Mouse (Mus musculus) CH12.LX (cell line): ENCODE results near the gene Ebf1. TPM values are rescaled to one million over a fixed set of nuclear protein-coding genes. Genes with fewer than 3 reads are reported as not detected.

Experiments
- DNase-seq: peaks from one replicate; pipeline ENCODE4 v3.0.0-alpha.2; 2013; ENCODE audit errors: extremely low read depth
- H3K27ac ChIP-seq: 2 replicates; pipeline ENCODE4 v1.5.1; 2012; ENCODE audit warnings: low read depth, mild to moderate bottlenecking, control low read depth, moderate library complexity; ENCODE audit not compliant: insufficient read depth
- H3K27me3 ChIP-seq: replicated peaks from 2 replicates; pipeline ENCODE3; 2012; ENCODE audit warnings: inconsistent platforms
- H3K36me3 ChIP-seq, 2 experiments: replicated peaks in 1 of 2; 2 replicates each; pipeline versions ENCODE3 to v1.6.1; 2012; ENCODE audit warnings: inconsistent platforms in 1 of 2, low read length in 1 of 2, mild to moderate bottlenecking in 1 of 2, mixed read lengths in 1 of 2, moderate library complexity in 1 of 2; ENCODE audit not compliant: control insufficient read depth in 1 of 2, insufficient read depth in 1 of 2
- H3K4me1 ChIP-seq, 2 experiments: 2 replicates each; pipeline ENCODE4 v1.6.1; 2012; ENCODE audit warnings: inconsistent platforms in 1 of 2, moderate library complexity in 1 of 2; ENCODE audit not compliant: insufficient read depth in 2 of 2, control insufficient read depth in 1 of 2
- H3K4me2 ChIP-seq: 2 replicates; pipeline ENCODE4 v1.6.1; 2012; ENCODE audit warnings: low read depth, mild to moderate bottlenecking, control low read depth; ENCODE audit not compliant: poor library complexity, insufficient read depth, severe bottlenecking
- H3K4me3 ChIP-seq, 3 experiments: fragments of 150-350 bp in 1 of 3; sonication (generic) in 1 of 3; replicated peaks in 1 of 3; 2 replicates each; pipeline versions ENCODE3 to v1.5.1; 2011 to 2012; ENCODE audit warnings: low read depth in 2 of 3, low read length in 2 of 3, mild to moderate bottlenecking in 2 of 3, moderate library complexity in 2 of 3, control low read depth in 1 of 3, improper control_type of control experiment in 1 of 3, inconsistent platforms in 1 of 3, mixed read lengths in 1 of 3; ENCODE audit not compliant: poor library complexity in 1 of 3
- H3K79me2 ChIP-seq: replicated peaks from 2 replicates; pipeline ENCODE4 v1.6.1; 2012; ENCODE audit warnings: mild to moderate bottlenecking, moderate library complexity; ENCODE audit not compliant: control insufficient read depth, poor library complexity, insufficient read depth, severe bottlenecking; ENCODE audit errors: extremely low read depth
- H3K9ac ChIP-seq: 2 replicates; pipeline ENCODE4 v1.6.1; 2012; ENCODE audit warnings: low read depth, mild to moderate bottlenecking, control low read depth, moderate library complexity; ENCODE audit not compliant: insufficient read depth
- H3K9me3 ChIP-seq: replicated peaks from 2 replicates; pipeline ENCODE3; 2012; ENCODE audit warnings: low read length, inconsistent platforms, mixed read lengths
- BHLHE40 ChIP-seq: IDR thresholded peaks from 2 replicates; pipeline ENCODE4 v1.6.1; 2011; ENCODE audit warnings: mild to moderate bottlenecking, low read depth, low read length, improper control_type of control experiment
- CHD1 ChIP-seq: IDR thresholded peaks from 2 replicates; pipeline ENCODE4 v1.6.1; 2012; ENCODE audit warnings: low read depth, low read length, improper control_type of control experiment, inconsistent platforms
- CHD2 ChIP-seq: IDR thresholded peaks from 2 replicates; pipeline ENCODE4 v1.6.1; 2011; ENCODE audit warnings: low read length, improper control_type of control experiment
- CTCF ChIP-seq, 2 experiments: IDR thresholded peaks in 1 of 2; conservative IDR thresholded peaks in 1 of 2; 2 replicates each; pipeline ENCODE4 v1.5.1; 2011 to 2012; ENCODE audit warnings: low read depth in 2 of 2, low read length in 2 of 2, improper control_type of control experiment in 1 of 2, inconsistent platforms in 1 of 2, mild to moderate bottlenecking in 1 of 2, moderate library complexity in 1 of 2
- E2F4 ChIP-seq: IDR thresholded peaks from 2 replicates; pipeline ENCODE4 v1.6.1; 2011; ENCODE audit warnings: low read depth, low read length, improper control_type of control experiment; ENCODE audit not compliant: insufficient replicate concordance
- ELF1 ChIP-seq: IDR thresholded peaks from 2 replicates; pipeline ENCODE4 v1.6.1; 2014; ENCODE audit warnings: low read depth, mild to moderate bottlenecking, inconsistent platforms, low read length, improper control_type of control experiment
- EP300 ChIP-seq: IDR thresholded peaks from 2 replicates; pipeline ENCODE4 v1.6.1; 2011; ENCODE audit warnings: low read length, improper control_type of control experiment
- GABPA ChIP-seq: IDR thresholded peaks from 2 replicates; pipeline ENCODE4 v1.6.1; 2012; ENCODE audit warnings: low read depth, low read length, improper control_type of control experiment, inconsistent platforms; ENCODE audit not compliant: insufficient replicate concordance
- HCFC1 ChIP-seq: IDR thresholded peaks from 2 replicates; pipeline ENCODE4 v1.6.1; 2012; ENCODE audit warnings: low read depth, mild to moderate bottlenecking, inconsistent platforms, low read length, improper control_type of control experiment
- IRF4 ChIP-seq: IDR thresholded peaks from 2 replicates; pipeline ENCODE4 v1.6.1; 2014; ENCODE audit warnings: low read depth, mild to moderate bottlenecking, inconsistent platforms, low read length, improper control_type of control experiment
- JUND ChIP-seq: conservative IDR thresholded peaks from 2 replicates; pipeline ENCODE4 v1.6.1; 2011; ENCODE audit warnings: low read depth, low read length, improper control_type of control experiment
- KAT2A ChIP-seq: IDR thresholded peaks from 2 replicates; pipeline ENCODE4 v1.6.1; 2012; ENCODE audit warnings: low read length, improper control_type of control experiment, inconsistent platforms; ENCODE audit not compliant: insufficient replicate concordance
- MAFK ChIP-seq: IDR thresholded peaks from 2 replicates; pipeline ENCODE4 v1.6.1; 2011; ENCODE audit warnings: low read length, improper control_type of control experiment; ENCODE audit not compliant: insufficient replicate concordance
- MAZ ChIP-seq: IDR thresholded peaks from 2 replicates; pipeline ENCODE4 v1.6.1; 2012; ENCODE audit warnings: low read depth, mild to moderate bottlenecking, inconsistent platforms, low read length, improper control_type of control experiment, moderate library complexity
- MEF2A ChIP-seq: IDR thresholded peaks from 2 replicates; pipeline ENCODE4 v1.6.1; 2014; ENCODE audit warnings: low read depth, mild to moderate bottlenecking, inconsistent platforms, low read length, improper control_type of control experiment, borderline replicate concordance
- MXI1 ChIP-seq: IDR thresholded peaks from 2 replicates; pipeline ENCODE4 v1.6.1; 2011; ENCODE audit warnings: mild to moderate bottlenecking, low read depth, low read length, improper control_type of control experiment
- MYC ChIP-seq: IDR thresholded peaks from 2 replicates; pipeline ENCODE4 v1.6.1; 2011; ENCODE audit warnings: low read depth, mild to moderate bottlenecking, improper control_type of control experiment, low read length
- NRF1 ChIP-seq: IDR thresholded peaks from 2 replicates; pipeline ENCODE4 v1.6.1; 2014; ENCODE audit warnings: low read depth, mild to moderate bottlenecking, inconsistent platforms, low read length, improper control_type of control experiment, moderate library complexity
- POLR2AphosphoS2 ChIP-seq: IDR thresholded peaks from 2 replicates; pipeline ENCODE4 v1.6.1; 2011; ENCODE audit warnings: low read depth, low read length, improper control_type of control experiment
- RAD21 ChIP-seq: IDR thresholded peaks from 2 replicates; pipeline ENCODE4 v1.6.1; 2011; ENCODE audit warnings: low read depth, mild to moderate bottlenecking, low read length, improper control_type of control experiment, moderate library complexity
- RCOR1 ChIP-seq: conservative IDR thresholded peaks from 2 replicates; pipeline ENCODE4 v1.6.1; 2012; ENCODE audit warnings: low read depth, mild to moderate bottlenecking, inconsistent platforms, low read length, improper control_type of control experiment
- SIN3A ChIP-seq: IDR thresholded peaks from 2 replicates; pipeline ENCODE4 v1.6.1; 2012; ENCODE audit warnings: low read length, improper control_type of control experiment, inconsistent platforms
- SMC3 ChIP-seq: IDR thresholded peaks from 2 replicates; pipeline ENCODE4 v1.6.1; 2011; ENCODE audit warnings: low read depth, low read length, improper control_type of control experiment
- TBP ChIP-seq: conservative IDR thresholded peaks from 2 replicates; pipeline ENCODE4 v1.6.1; 2011; ENCODE audit warnings: low read depth, low read length, improper control_type of control experiment
- TCF12 ChIP-seq: IDR thresholded peaks from 2 replicates; pipeline ENCODE4 v1.6.1; 2014; ENCODE audit warnings: low read depth, mild to moderate bottlenecking, inconsistent platforms, low read length, improper control_type of control experiment
- UBTF ChIP-seq: IDR thresholded peaks from 2 replicates; pipeline ENCODE4 v1.6.1; 2012; ENCODE audit warnings: low read depth, mild to moderate bottlenecking, inconsistent platforms, low read length, improper control_type of control experiment, moderate library complexity
- USF1 ChIP-seq: IDR thresholded peaks from 2 replicates; pipeline ENCODE4 v1.6.1; 2014; ENCODE audit warnings: low read depth, mild to moderate bottlenecking, inconsistent platforms, low read length, improper control_type of control experiment
- USF2 ChIP-seq: conservative IDR thresholded peaks from 2 replicates; pipeline ENCODE4 v1.6.1; 2011; ENCODE audit warnings: low read depth, low read length, improper control_type of control experiment
- ZC3H11A ChIP-seq: IDR thresholded peaks from 2 replicates; pipeline ENCODE4 v1.6.1; 2012; ENCODE audit warnings: low read depth, mild to moderate bottlenecking, inconsistent platforms, low read length, improper control_type of control experiment
- ZKSCAN1 ChIP-seq: IDR thresholded peaks from 2 replicates; pipeline ENCODE4 v1.6.1; 2012; ENCODE audit warnings: low read depth, inconsistent platforms, low read length, improper control_type of control experiment, borderline replicate concordance
- ZMIZ1 ChIP-seq: IDR thresholded peaks from 2 replicates; pipeline ENCODE4 v1.6.1; 2012; ENCODE audit warnings: low read depth, mild to moderate bottlenecking, inconsistent platforms, low read length, improper control_type of control experiment
- ZNF384 ChIP-seq: IDR thresholded peaks from 2 replicates; pipeline ENCODE4 v1.6.1; 2012; ENCODE audit warnings: low read depth, low read length, improper control_type of control experiment, inconsistent platforms
- dilution Hi-C: fragments of 300-500 bp; cut with MboI; formaldehyde crosslinking; loops from 2 replicates; pipeline ENCODE4 v1.14.3; 2020; ENCODE audit warnings: low sequenced_read_pairs; ENCODE audit not compliant: extremely low pct_unique_long_range_greater_than_20kb, extremely low pct_ligation_motif_present
- in situ Hi-C: fragments of 300-500 bp; cut with MboI; formaldehyde crosslinking; loops from 3 replicates; pipeline ENCODE4 v1.14.3; 2019; ENCODE audit warnings: low sequenced_read_pairs, low pct_ligation_motif_present, low pct_unique_long_range_greater_than_20kb, mixed read lengths
- polyA plus RNA-seq: library from polyadenylated mRNA; unstranded; fragments of >175 nt; gene quantifications from 2 replicates; pipeline ENCODE4 v1.2.1, GENCODE M21; 2012; ENCODE audit warnings: low read depth; ENCODE audit not compliant: insufficient read length
- total RNA-seq, 2 experiments: library from RNA; depleted of rRNA; stranded (reverse); fragments of 300-350 nt in 1 of 2; fragments of >200 nt in 1 of 2; gene quantifications; 2 replicates each; pipeline ENCODE4 v1.2.3; 2012 to 2014

Ebf1 gene
- total and polyA plus RNA-seq, 3 experiments, result 37.8 to 60.7 (median 42.8) TPM

- H3K27me3 ChIP-seq, result no peaks in the 10 kb centered on the region
- peak overlapping the region; percentile 86 for H3K4me2 ChIP-seq
- in situ Hi-C loops, result no loop called here
- H3K36me3 ChIP-seq, result peaks cover 5 to 39% of the 10 kb centered on the region in 2 experiments
- H3K4me3 ChIP-seq, result peak overlapping the region; percentile 21 to 34 (median 23)
- peak overlapping the region; percentile 67 for H3K27ac ChIP-seq
- peak overlapping the region; percentile 42 for H3K9ac ChIP-seq
- dilution Hi-C loops, result no loop called here
- TF ChIP-seq ZMIZ1 (peak; percentile 73), SMC3 (0 out of 2 replicates have a peak, but pooled peaks have one; percentile 10), RCOR1 (0 out of 2 replicates have a peak, but pooled peaks have one; percentile 41), TCF12 (no peak), ZNF384 (0 out of 2 replicates have a peak, but pooled peaks have one; percentile 11), GABPA (no peak), CHD2 (peak; percentile 32), RAD21 (no peak), HCFC1 (no peak; the same call in 1 of the 2 replicates), JUND (0 out of 2 replicates have a peak, but pooled peaks have one; percentile 28), BHLHE40 (peak; percentile 39; the same call in 1 of the 2 replicates), TBP (no peak), USF1 (no peak), SIN3A (no peak; the same call in 1 of the 2 replicates), ZKSCAN1 (no peak), USF2 (no peak), ZC3H11A (no peak), IRF4 (peak; percentile 20; the same call in 1 of the 2 replicates), CTCF (conservative IDR thresholded peaks at IDR 0.05 in 1 of 2, IDR thresholded peaks at IDR 0.05 in 1 of 2; ENCODE audit: low read depth in 2 of 2, low read length in 2 of 2) (no peak), MAFK (no peak), MEF2A (no peak; the same call in 1 of the 2 replicates), KAT2A (no peak), CHD1 (peak; percentile 95; the same call in 1 of the 2 replicates), MXI1 (peak; percentile 64), UBTF (peak; percentile 36; the same call in 1 of the 2 replicates), ELF1 (0 out of 2 replicates have a peak, but pooled peaks have one; percentile 19), EP300 (no peak), E2F4 (no peak), MAZ (peak; percentile 55), POLR2AphosphoS2 (no peak), MYC (no peak), NRF1 (peak; percentile 65)
- H3K4me1 ChIP-seq, result peaks cover 22 to 84% of the 10 kb centered on the region in 2 experiments
- no peaks in the 10 kb centered on the region for H3K9me3 ChIP-seq
- H3K79me2 ChIP-seq, result peaks cover 62% of the 10 kb centered on the region
- DNase-seq, result no peak
Observed at GRCm38 (mm10) chr11:44685911-44686361, 68.8 kb downstream of the Ebf1 start.
